Mouse (Mus musculus) spleen, adult 2 months (tissue): ENCODE results near the gene Igsf23. TPM values are rescaled to one million over a fixed set of nuclear protein-coding genes. Genes with fewer than 3 reads are reported as not detected.
A peak's percentile ranks its signal among the peaks of the same experiment; 100 is the strongest.
"Not testable (repeated sequence)": the region's sequence is repeated elsewhere in the genome, so short reads cannot be mapped to it uniquely, and the experiment has no call there.

Experiments
- DNase-seq, 2 experiments: peaks; one replicate each; pipeline versions ENCODE4 v3.0.0 to v3.0.0-alpha.2; 2012 to 2021; ENCODE audit warnings: low spot score in 2 of 2, low read depth in 1 of 2
- H3K27ac ChIP-seq: fragments of 200-500 bp; 2 replicates; pipeline ENCODE4 v1.5.1; 2012; ENCODE audit warnings: low read length, inconsistent platforms; ENCODE audit not compliant: insufficient read depth
- H3K27me3 ChIP-seq: fragments of 200-500 bp; 2 replicates; pipeline ENCODE4 v1.6.1; 2012; ENCODE audit warnings: mild to moderate bottlenecking, moderate library complexity, low read length, inconsistent platforms; ENCODE audit not compliant: control insufficient read depth, insufficient read depth
- H3K36me3 ChIP-seq: fragments of 200-500 bp; 2 replicates; pipeline ENCODE4 v1.6.1; 2012; ENCODE audit warnings: mild to moderate bottlenecking, low read length, inconsistent platforms; ENCODE audit not compliant: control insufficient read depth, insufficient read depth
- H3K4me1 ChIP-seq: fragments of 200-500 bp; 2 replicates; pipeline ENCODE4 v1.6.1; 2011; ENCODE audit warnings: inconsistent platforms; ENCODE audit not compliant: control insufficient read depth, insufficient read depth, insufficient read length
- H3K4me3 ChIP-seq: fragments of 200-500 bp; 2 replicates; pipeline ENCODE4 v1.5.1; 2011; ENCODE audit warnings: mild to moderate bottlenecking, inconsistent platforms; ENCODE audit not compliant: insufficient read depth, insufficient read length; ENCODE audit errors: extremely low read depth
- CTCF ChIP-seq: fragments of 200-500 bp; IDR thresholded peaks from 2 replicates; pipeline ENCODE4 v1.5.1; 2011; ENCODE audit warnings: mild to moderate bottlenecking, inconsistent platforms; ENCODE audit not compliant: insufficient read depth, insufficient read length, insufficient replicate concordance; ENCODE audit errors: extremely low read depth
- POLR2A ChIP-seq: fragments of 200-500 bp; IDR thresholded peaks from 2 replicates; pipeline ENCODE4 v1.6.1; 2011; ENCODE audit warnings: low read depth, low read length, inconsistent platforms
- WGBS: fragments of 180-500 bp; shearing (Covaris S2); methylation state at CpG from one replicate; pipeline ENCODE4 v1.1.7; 2018; 5-methylcytosine and 5-hydroxymethylcytosine counted together
- polyA plus RNA-seq: library from polyadenylated mRNA; depleted of rRNA; stranded (reverse); fragments of >200 nt; gene quantifications from 2 replicates; pipeline ENCODE4 v1.2.3, GENCODE M21; 2012; rRNA removed

Igsf23 gene
- 1.2 and 3.9 TPM in 2 replicates for polyA plus RNA-seq

DNA sequence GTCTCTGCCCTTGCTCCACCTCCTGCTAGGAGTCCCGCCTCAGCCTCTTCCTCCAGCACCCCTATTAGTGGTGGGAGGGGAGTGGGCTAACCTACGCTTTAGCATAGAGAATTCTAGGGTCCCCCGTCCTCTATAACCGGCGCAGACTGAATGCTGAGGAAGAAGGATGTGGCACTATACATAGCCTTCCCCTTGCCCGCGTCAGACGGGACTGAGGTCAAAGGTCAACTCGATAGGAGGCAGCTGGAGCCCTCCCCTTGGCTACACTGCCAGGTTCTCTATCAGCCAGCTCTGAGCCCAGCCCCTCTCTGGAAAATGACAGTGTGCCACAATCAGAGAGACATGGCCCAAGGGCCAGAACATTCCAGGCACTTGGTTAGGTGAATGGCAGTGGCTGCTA is at the start of gene Igsf23:
Gene Igsf23 (minus strand): TSS at position 168 of the 400 bp plus-strand sequence.
- DNase-seq, result no peak
- Histone ChIP-seq H3K27me3 (no peaks in the 10 kb centered on the region), H3K27ac (peak within 1 kb of the TSS; percentile 57), H3K4me3 (no peak within 1 kb of the TSS), H3K36me3 (no peaks in the 10 kb centered on the region), H3K4me1 (no peaks in the 10 kb centered on the region)
- 74% methylated on average over 9 of the region's 9 CpGs for WGBS
- no peak for TF ChIP-seq POLR2A
- no peak for TF ChIP-seq CTCF

DNA sequence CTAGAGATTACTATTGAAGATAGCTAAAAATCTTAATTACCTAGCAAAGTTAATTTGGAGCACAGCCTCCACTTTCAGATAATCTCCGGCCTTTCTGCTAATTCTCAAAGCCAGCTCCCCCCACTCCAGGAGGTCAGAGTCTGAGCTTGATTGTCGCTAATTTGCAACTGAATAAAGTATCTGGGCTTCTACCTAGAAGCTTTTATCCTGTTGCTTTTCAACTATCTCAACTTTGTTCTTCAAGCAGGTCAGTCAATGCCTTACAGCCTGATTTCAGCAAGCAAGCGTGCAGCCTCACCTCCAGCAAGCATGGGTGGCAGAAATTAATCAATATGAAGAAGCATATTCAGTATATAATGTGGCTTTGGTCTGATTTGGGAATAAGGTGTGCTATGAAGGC is 46.2 kb upstream of the Igsf23 start:
- H3K4me3 ChIP-seq, H3K27me3 ChIP-seq, H3K4me1 ChIP-seq, H3K27ac ChIP-seq, H3K36me3 ChIP-seq, DNase-seq: not testable (repeated sequence)
- WGBS, result 61% methylated on average over 3 of the region's 3 CpGs

DNA sequence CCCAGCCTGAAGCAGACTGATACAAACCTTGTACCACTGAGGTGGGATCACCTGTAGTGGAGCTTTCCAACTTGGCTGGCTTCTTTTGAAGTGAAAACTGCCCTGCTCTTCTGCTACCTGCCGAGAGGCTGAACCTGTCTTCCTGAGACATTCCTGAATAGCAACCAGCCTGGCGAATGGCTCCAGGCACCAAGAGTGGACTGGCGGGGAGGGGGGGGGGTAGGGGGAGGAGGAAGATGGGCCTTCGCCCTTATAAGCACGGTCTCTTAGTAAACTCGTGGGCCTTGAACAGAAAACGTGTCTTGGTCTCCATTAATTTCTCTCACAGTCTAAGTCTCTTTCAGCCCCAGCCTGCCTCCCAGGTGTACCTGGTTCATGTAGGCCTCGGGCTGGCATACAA is 40.6 kb upstream of the Igsf23 start, which contains the start of gene Nlrp9b:
Gene Nlrp9b (plus strand): TSS at position 301 of the 400 bp plus-strand sequence.
- not testable (repeated sequence) for H3K4me1 ChIP-seq, H3K36me3 ChIP-seq, DNase-seq, H3K27ac ChIP-seq, H3K27me3 ChIP-seq, H3K4me3 ChIP-seq
- 60% methylated on average over 8 of the region's 8 CpGs for WGBS

DNA sequence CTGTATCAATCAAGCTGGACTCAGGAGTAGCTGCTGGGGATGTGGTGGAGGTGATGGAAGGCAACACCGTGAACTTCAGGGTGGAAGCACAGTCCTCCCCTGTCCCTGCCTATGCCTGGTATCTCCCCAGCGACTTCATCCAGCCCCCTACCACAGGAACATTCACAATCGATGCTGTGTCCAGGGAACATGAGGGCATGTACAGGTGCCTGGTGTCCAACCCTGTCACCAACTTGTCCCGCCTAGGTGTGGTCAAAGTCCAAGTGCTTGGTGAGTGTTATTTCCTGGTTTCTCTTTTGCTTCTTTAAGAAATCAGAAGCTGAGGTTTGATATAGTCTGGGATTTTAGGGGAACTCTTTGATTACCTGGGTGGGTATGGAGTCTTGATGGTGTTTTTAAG is 21.0 kb upstream of the Igsf23 start:
- TF ChIP-seq CTCF (no peak), POLR2A (no peak)
- no peak overlapping the region for H3K4me3 ChIP-seq
- DNase-seq, result no peak
- H3K4me1 ChIP-seq, result no peaks in the 10 kb centered on the region
- H3K27me3 ChIP-seq, result no peaks in the 10 kb centered on the region
- H3K36me3 ChIP-seq, result no peaks in the 10 kb centered on the region
- WGBS, result 85% methylated on average over 4 of the region's 4 CpGs
- no peak overlapping the region for H3K27ac ChIP-seq

DNA sequence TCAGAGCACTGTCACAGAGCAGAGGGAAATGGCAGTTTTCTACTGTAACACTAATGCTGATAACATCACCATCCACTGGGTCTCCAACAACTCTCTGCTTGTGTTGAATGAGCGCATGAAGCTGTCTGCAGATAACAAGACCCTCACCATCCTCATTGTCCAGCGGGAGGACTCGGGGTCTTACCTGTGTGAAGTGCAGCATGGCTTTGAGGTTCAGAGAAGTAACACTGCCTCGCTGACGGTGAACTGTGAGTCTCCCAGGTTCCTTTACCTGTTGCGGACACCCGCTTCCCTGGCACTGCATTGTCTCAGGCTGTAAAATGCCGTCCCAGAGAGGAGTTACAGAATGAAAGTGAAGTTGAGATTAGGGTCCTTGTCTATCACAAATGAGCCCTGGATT is 19.6 kb upstream of the Igsf23 start:
- Histone ChIP-seq H3K4me1 (no peaks in the 10 kb centered on the region), H3K27me3 (no peaks in the 10 kb centered on the region), H3K4me3 (no peak overlapping the region), H3K36me3 (no peaks in the 10 kb centered on the region), H3K27ac (no peak overlapping the region)
- 93% methylated on average over 8 of the region's 8 CpGs for WGBS
- DNase-seq, result no peak
- no peak for TF ChIP-seq CTCF
- TF ChIP-seq POLR2A, result no peak

DNA sequence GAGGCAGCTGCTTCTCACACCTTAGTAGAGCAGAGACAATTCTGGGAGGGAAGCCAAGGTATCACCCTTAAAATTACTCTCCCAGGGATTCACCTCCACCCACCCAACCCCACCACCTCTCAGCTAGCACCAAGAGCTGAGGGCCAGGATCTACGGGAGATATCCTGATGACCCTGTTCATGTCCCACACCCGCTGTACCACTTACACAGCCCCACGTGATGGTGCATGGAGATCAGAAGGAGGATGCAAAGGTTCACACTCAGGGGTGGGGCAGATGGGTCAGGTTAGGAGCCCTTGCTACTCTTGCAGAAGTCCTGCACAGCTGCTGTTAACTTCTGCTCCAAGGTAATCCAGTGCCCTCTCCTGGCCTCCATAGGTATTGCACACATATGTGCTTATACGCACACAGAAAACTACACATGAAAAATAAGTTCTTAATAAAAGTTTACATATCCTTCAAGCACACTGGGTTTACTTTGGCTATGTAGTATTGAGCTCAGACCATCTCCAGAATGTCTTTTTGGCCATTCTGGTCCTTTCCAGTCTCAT is 19.1 kb upstream of the Igsf23 start:
- no peaks in the 10 kb centered on the region for H3K36me3 ChIP-seq
- no peaks in the 10 kb centered on the region for H3K4me1 ChIP-seq
- TF ChIP-seq POLR2A, result no peak
- TF ChIP-seq CTCF, result no peak
- no peak for DNase-seq
- WGBS, result 93% methylated on average over 4 of the region's 4 CpGs
- H3K27ac ChIP-seq, result no peak overlapping the region
- H3K27me3 ChIP-seq, result no peaks in the 10 kb centered on the region
- H3K4me3 ChIP-seq, result no peak overlapping the region

DNA sequence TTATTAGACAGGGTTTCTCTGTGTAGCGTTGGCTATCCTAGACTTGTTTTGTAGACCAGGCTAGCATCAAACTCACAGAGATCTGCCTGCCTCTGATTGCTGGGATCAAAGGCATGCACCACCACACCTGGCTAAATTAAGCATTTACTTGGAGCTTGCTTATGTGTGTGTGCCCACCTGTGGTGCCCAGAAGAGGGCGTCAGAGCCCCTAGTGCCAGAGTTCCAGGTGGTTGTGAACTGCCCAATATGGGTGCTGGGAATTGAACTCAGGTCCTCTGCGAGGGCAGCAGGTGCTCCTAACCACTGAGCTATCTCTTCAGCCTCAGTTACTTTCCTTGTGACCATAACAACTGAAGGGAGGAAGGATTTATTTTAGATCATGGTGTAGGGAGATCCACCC is 18.6 kb upstream of the Igsf23 start:
- H3K27me3 ChIP-seq, result no peaks in the 10 kb centered on the region
- 73% methylated on average over 3 of the region's 3 CpGs for WGBS
- TF ChIP-seq CTCF (no peak), POLR2A (no peak)

DNA sequence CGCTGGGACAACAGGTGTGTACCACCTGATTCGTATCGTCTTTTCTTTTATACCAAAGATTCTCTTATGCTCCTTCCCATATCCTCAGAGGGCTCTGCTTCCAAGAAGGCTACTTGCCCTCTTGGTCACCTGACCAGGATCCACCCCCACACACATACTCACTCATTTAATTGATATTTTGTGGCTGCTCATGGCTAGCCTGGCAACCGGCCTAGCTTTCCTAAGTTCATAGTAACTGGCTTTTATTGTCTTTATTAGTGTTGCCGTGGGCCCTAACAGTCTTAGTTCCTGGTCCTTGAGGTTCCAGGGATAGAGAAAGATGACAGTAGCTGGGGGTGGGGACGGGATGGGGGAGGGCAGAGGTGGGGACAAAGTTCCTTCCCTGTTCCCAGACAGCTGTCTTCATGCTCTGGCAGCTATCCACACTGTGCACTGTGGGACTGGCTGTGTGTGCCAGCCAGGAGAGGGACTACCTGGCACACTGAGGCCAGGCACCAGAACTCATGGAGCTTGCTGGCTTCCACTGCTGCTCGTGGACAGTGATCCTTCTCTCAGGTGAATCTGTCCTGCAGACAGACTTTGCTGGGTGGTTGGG is 14.5 kb upstream of the Igsf23 start, which contains the start of gene Ceacam20:
Gene Ceacam20 (plus strand): TSS at position 428 of the 595 bp plus-strand sequence.
- Histone ChIP-seq H3K36me3 (no peaks in the 10 kb centered on the region), H3K4me3 (no peak within 1 kb of the TSS), H3K4me1 (no peaks in the 10 kb centered on the region), H3K27me3 (no peaks in the 10 kb centered on the region), H3K27ac (no peak within 1 kb of the TSS)
- TF ChIP-seq POLR2A (no peak), CTCF (no peak)
- DNase-seq, result no peak
- WGBS, result 77% methylated on average over 7 of the region's 7 CpGs

More for the DNA sequence above, 18.6 kb upstream of the Igsf23 start:
- DNase-seq, result no peak
- Histone ChIP-seq H3K27ac (no peak overlapping the region), H3K4me1 (no peaks in the 10 kb centered on the region), H3K36me3 (no peaks in the 10 kb centered on the region), H3K4me3 (no peak overlapping the region)
